Mouse (Mus musculus) hindbrain, embryonic 14.5 days (tissue): ENCODE measurements around the gene Il17re. TPM values are rescaled to one million over a fixed set of nuclear protein-coding genes. Genes with fewer than 3 reads are reported as not detected.

Source experiments
- ATAC-seq: fragments of 200-750 bp; cut with Nextera tagmentation; 2 replicates; pipeline ENCODE4 v1.8.0; 2017; ENCODE audit warnings: moderate number of reproducible peaks, mild to moderate bottlenecking, moderate TSS enrichment, moderate library complexity; ENCODE audit not compliant: low FRiP score
- DNase-seq: peaks from one replicate; pipeline ENCODE4 v3.0.0-alpha.2; 2015; ENCODE audit warnings: low spot score
- H3K27ac ChIP-seq: fragments of 300-500 bp; sonication (generic); 2 replicates; pipeline ENCODE4 v1.5.1; 2014; ENCODE audit warnings: mild to moderate bottlenecking, moderate library complexity
- H3K27me3 ChIP-seq: fragments of 300-500 bp; sonication (generic); 2 replicates; pipeline ENCODE4 v1.6.1; 2014; ENCODE audit warnings: mild to moderate bottlenecking, low read length, mixed read lengths; ENCODE audit not compliant: control insufficient read depth, insufficient read depth
- H3K36me3 ChIP-seq: fragments of 300-500 bp; sonication (generic); replicated peaks from 2 replicates; pipeline ENCODE4 v1.6.1; 2014; ENCODE audit not compliant: control insufficient read depth, insufficient read depth
- H3K4me1 ChIP-seq: fragments of 300-500 bp; sonication (generic); replicated peaks from 2 replicates; pipeline ENCODE4 v1.6.1; 2014; ENCODE audit warnings: antibody characterized with exemption, low read length, mixed read lengths; ENCODE audit not compliant: control insufficient read depth, insufficient read depth
- H3K4me2 ChIP-seq: fragments of 300-500 bp; sonication (generic); replicated peaks from 2 replicates; pipeline ENCODE4 v1.6.1; 2014; ENCODE audit warnings: mild to moderate bottlenecking, moderate library complexity
- H3K4me3 ChIP-seq: fragments of 300-500 bp; sonication (generic); replicated peaks from 2 replicates; pipeline ENCODE4 v1.5.1; 2014; ENCODE audit warnings: mild to moderate bottlenecking, low read length
- H3K9ac ChIP-seq: fragments of 300-500 bp; sonication (generic); 2 replicates; pipeline ENCODE4 v1.6.1; 2014
- H3K9me3 ChIP-seq: fragments of 300-500 bp; sonication (generic); 2 replicates; pipeline ENCODE4 v1.6.1; 2016; ENCODE audit warnings: low read length; ENCODE audit not compliant: control insufficient read depth
- WGBS: fragments of 180-500 bp; shearing (Covaris S2); extraction: QIAGEN DNeasy Blood & Tissue Kit; methylation state at CpG from one replicate; pipeline ENCODE4 v1.1.7; 2014; 5-methylcytosine and 5-hydroxymethylcytosine counted together
- microRNA-seq: library from miRNA; unstranded; fragments of <30 nt; microRNA quantifications from one replicate; pipeline ENCODE4, GENCODE M21; 2016
- polyA plus RNA-seq: library from polyadenylated mRNA; unstranded; fragments of >200 nt; fragmentation: Nextera tagmentation; extraction: Ambion mirVana; gene quantifications from 2 replicates; pipeline ENCODE4 v1.2.1, GENCODE M21; 2014

The Il17re gene
- polyA plus RNA-seq, 1 experiment from 2014 or later: 0.31 TPM

DNA sequence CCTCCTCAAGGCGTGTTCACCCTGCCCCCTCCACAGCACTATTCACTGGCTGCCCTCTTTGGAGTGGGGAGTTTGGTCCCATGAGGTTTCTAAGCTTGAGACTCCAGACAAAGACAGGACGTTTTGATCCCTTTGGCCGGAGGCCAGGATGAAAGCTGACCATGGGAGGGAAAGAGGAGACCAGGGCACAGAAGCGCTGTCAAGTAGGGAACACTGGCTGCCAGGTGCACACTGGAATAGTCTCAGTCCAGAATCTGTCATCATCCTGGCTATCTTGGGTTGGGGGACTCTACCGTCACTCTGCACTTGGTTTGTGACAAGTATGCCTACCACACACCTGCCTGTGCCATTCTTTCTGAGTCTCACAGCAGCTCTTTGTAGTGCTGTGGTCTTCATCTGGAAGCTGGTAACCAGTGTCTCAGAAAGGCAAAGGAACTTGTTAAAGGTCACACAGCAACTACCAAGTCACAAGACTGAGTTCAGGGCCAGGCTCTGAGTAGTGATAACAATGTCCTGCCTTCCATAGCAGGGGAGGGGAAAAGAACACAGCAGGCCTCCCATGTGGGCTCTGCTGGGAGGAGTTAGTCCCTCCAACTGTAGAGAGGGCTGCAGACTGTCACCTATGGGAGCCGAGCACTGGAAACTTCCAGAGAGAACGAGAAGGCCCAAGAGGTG is 50.1 kb downstream of the Il17re start:
- Histone ChIP-seq H3K36me3 (peaks cover 6% of the 10 kb centered on the region; the same call in 1 of the 2 replicates), H3K27me3 (no peaks in the 10 kb centered on the region), H3K9me3 (no peaks in the 10 kb centered on the region), H3K27ac (no peak overlapping the region), H3K9ac (no peak overlapping the region), H3K4me1 (0 out of 2 replicates have a peak, but pooled peaks cover 3% of the 10 kb centered on the region), H3K4me2 (no peak overlapping the region), H3K4me3 (no peak overlapping the region)
- ATAC-seq (no peak), DNase-seq (no peak)
- WGBS: 60% methylated on average over 7 of the region's 7 CpGs

DNA sequence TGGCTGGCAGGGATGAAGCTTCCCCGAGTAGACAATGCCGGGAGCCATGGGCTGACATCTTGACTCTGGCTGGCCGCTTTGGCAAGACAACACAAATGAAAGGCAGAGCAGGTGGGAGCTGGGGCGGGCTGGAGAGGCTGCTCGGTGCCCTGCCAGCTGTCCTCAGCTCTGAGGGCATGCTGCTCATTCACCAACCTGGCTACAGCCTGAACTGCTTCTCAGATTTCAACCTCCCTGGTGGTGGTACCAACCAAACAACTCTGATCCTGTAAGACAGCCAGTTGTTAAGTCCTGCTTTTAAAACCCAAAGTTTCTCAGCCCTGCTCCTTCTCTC is 50.6 kb downstream of the Il17re start:
- H3K27ac ChIP-seq: no peak overlapping the region
- no peak for DNase-seq

DNA sequence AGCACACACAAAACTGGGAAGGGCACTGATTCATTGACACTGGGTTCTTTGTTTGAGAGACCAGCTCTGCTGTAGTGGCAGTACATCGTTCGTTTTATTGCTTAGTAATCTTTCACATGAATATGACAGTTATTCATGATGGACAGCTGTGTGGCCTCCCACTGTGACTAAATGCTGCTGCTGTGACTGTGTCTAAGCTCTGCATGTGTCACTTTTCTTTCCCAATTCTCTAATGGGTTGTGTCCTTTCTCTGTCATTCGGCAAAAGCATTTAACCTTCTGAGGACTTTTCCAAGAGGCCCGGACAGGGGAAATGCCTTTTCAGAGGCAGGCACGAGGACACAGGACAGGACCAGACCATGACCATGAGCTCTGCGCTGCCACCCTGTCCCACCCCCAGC is 55.7 kb downstream of the Il17re start:
- Histone ChIP-seq H3K27me3 (no peaks in the 10 kb centered on the region), H3K4me3 (no peak overlapping the region), H3K9me3 (no peaks in the 10 kb centered on the region), H3K4me1 (no peaks in the 10 kb centered on the region), H3K4me2 (no peak overlapping the region), H3K36me3 (peaks cover 61% of the 10 kb centered on the region), H3K9ac (no peak overlapping the region), H3K27ac (no peak overlapping the region)
- WGBS: 94% methylated on average over 6 of the region's 6 CpGs
- ATAC-seq: no peak
- no peak for DNase-seq

More for the DNA sequence above, 50.6 kb downstream of the Il17re start:
- no peak overlapping the region for H3K9ac ChIP-seq
- ATAC-seq: no peak
- 43% methylated on average over 5 of the region's 5 CpGs for WGBS
- H3K9me3 ChIP-seq: no peaks in the 10 kb centered on the region
- 0 out of 2 replicates have a peak, but pooled peaks cover 3% of the 10 kb centered on the region for H3K4me1 ChIP-seq
- no peaks in the 10 kb centered on the region for H3K27me3 ChIP-seq
- no peak overlapping the region for H3K4me2 ChIP-seq
- H3K4me3 ChIP-seq: no peak overlapping the region
- peaks cover 11% of the 10 kb centered on the region for H3K36me3 ChIP-seq

DNA sequence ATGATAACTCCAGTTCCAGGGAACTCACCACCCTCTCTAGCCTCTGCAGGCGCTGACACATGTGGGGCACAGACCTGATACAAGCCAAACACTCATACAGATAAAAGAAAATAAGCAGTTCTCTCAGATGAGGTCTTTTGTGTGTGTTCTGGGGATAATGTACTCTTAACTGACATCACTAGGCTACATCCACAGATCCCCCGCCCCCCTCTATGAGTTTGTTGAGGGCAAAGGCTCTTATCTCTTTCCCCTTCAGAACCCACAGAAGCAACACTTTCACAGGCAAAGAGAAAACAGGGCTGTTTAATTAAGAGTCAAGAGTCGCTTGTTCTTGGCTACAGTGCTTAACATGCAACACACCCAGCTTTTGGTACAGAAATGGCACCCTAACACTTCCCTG is 56.3 kb downstream of the Il17re start:
- no peak overlapping the region for H3K27ac ChIP-seq
- WGBS: 98% methylated on average over 3 of the region's 3 CpGs
- DNase-seq (no peak), ATAC-seq (no peak)
- no peaks in the 10 kb centered on the region for H3K27me3 ChIP-seq
- H3K4me3 ChIP-seq: no peak overlapping the region
- no peaks in the 10 kb centered on the region for H3K4me1 ChIP-seq
- H3K36me3 ChIP-seq: peaks cover 68% of the 10 kb centered on the region
- no peak overlapping the region for H3K9ac ChIP-seq
- no peak overlapping the region for H3K4me2 ChIP-seq
- no peaks in the 10 kb centered on the region for H3K9me3 ChIP-seq

DNA sequence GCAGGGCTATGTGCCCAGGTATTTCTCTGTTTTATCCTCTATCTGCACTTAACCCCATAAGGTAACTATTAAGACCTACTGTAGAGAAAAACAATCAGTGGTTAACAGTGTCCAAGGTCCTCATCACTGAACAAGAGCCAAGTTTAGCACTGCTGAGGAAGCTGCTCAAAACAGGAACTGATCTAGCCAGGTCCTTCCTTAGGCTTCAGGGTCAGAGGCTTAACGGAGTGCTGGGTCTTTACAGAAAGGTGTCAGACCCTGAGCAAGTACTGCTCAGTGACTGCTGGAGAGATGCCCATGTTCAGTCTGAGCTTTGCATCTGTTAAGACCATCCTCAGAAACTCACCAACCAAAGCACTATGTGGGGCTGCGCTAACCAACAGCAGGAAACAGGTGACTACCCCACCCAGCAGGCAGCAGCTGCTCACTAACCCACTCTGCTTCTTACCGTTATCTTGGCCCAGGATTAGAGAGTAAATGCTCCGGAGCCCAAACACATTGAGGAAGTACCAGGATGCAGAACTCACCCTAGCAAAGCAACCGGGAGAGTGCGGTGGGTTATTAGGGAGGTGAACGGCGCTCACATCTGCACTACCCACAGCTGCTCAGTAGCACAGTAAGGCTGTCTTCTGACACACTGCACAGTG is 59.3 kb downstream of the Il17re start:
- no peaks in the 10 kb centered on the region for H3K27me3 ChIP-seq
- H3K27ac ChIP-seq: no peak overlapping the region
- no peak overlapping the region for H3K4me3 ChIP-seq
- ATAC-seq: no peak
- H3K36me3 ChIP-seq: peaks cover 97% of the 10 kb centered on the region
- H3K9me3 ChIP-seq: no peaks in the 10 kb centered on the region
- no peak overlapping the region for H3K4me2 ChIP-seq
- no peak overlapping the region for H3K9ac ChIP-seq
- WGBS: 91% methylated on average over 8 of the region's 8 CpGs
- DNase-seq: no peak
- no peaks in the 10 kb centered on the region for H3K4me1 ChIP-seq

Small RNA genes lying within 50 kb of the gene (microRNA-seq; reads per million reads assigned to microRNA genes)
- gene Gm24387: not detected

Other genes starting within 250 kb of the Il17re start
- 36.3 and 36.7 TPM in 2 replicates for gene Mtmr14, start 220.6 kb upstream of the Il17re start, polyA plus RNA-seq
- 2.4 and 5.0 TPM in 2 replicates for gene Cpne9, start 176.2 kb upstream of the Il17re start, polyA plus RNA-seq
- gene Brpf1, start 151.3 kb upstream of the Il17re start, polyA plus RNA-seq: 17.5 and 18.1 TPM in 2 replicates
- 8.4 and 9.0 TPM in 2 replicates for gene Ogg1, start 131.5 kb upstream of the Il17re start, polyA plus RNA-seq
- 111 and 123 TPM in 2 replicates for gene Camk1, start 114.5 kb upstream of the Il17re start, polyA plus RNA-seq
- gene Tada3, start 80.6 kb upstream of the Il17re start, polyA plus RNA-seq: 62.6 and 67.0 TPM in 2 replicates
- gene Arpc4, start 80.4 kb upstream of the Il17re start, polyA plus RNA-seq: 231 and 235 TPM in 2 replicates
- 7.0 and 8.1 TPM in 2 replicates for gene Ttll3, start 69.2 kb upstream of the Il17re start, polyA plus RNA-seq
- gene Rpusd3, start 39.1 kb upstream of the Il17re start, polyA plus RNA-seq: 15.0 and 19.0 TPM in 2 replicates
- not detected in 2 replicates for gene Cidec, start 22.7 kb upstream of the Il17re start, polyA plus RNA-seq
- gene Jagn1, start 15.9 kb upstream of the Il17re start, polyA plus RNA-seq: 87.9 and 88.5 TPM in 2 replicates
- gene Il17rc, start 12.9 kb downstream of the Il17re start, polyA plus RNA-seq: 2.4 and 3.0 TPM in 2 replicates
- 61.5 and 69.9 TPM in 2 replicates for gene Creld1, start 24.8 kb downstream of the Il17re start, polyA plus RNA-seq
- 10.5 and 10.7 TPM in 2 replicates for gene Prrt3, start 43.4 kb downstream of the Il17re start, polyA plus RNA-seq
- 107 and 119 TPM in 2 replicates for gene Emc3, start 73.2 kb downstream of the Il17re start, polyA plus RNA-seq
- gene Fancd2, start 73.2 kb downstream of the Il17re start, polyA plus RNA-seq: 2.1 and 2.5 TPM in 2 replicates
- gene Fancd2os, start 142.2 kb downstream of the Il17re start, polyA plus RNA-seq: not detected in 2 replicates
- gene Brk1, start 146.3 kb downstream of the Il17re start, polyA plus RNA-seq: 261 and 267 TPM in 2 replicates
- gene Vhl, start 165.5 kb downstream of the Il17re start, polyA plus RNA-seq: 86.5 and 96.9 TPM in 2 replicates
- gene Irak2, start 180.0 kb downstream of the Il17re start, polyA plus RNA-seq: 0.95 and 1.4 TPM in 2 replicates
- gene Tatdn2, start 238.6 kb downstream of the Il17re start, polyA plus RNA-seq: 2.2 and 2.4 TPM in 2 replicates